In the genomic region with DNA sequence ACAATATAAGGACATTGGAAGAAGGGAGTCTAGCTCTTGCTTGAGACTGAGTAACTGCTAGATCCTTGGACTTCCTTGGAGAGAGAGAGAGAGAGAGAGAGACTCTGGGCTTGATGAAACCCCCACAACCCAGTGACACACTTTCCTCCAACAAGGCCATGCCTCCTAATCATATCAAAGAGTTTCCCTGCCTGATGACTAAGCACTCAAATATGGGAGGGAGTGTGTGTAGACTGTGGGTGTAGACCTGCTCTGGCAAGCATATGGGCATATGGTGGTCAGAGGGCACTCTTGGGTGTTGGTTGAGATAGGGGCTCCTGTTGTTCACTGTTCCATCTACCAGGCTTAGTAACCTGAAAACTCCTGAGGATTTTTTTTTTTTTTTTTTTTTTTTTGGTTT, we compare ENCODE assay signal across 29 mouse cellular contexts. TPM values are rescaled to one million over a fixed set of nuclear protein-coding genes. Genes with fewer than 3 reads are reported as not detected.
DNase-seq lines count a peak whose midpoint lies in the region; ATAC-seq and TF ChIP-seq lines count a peak whose summit lies in the region.
"Had no signal": no experiment of that assay in that cellular context is flagged by ENCODE, and none has a peak within 500 bp of the region (broad histone marks: within the 10 kb centered on the region; RNA-seq: fewer than 3 reads in every experiment).

No protein-coding gene starts in this region.

- no peak for TF ChIP-seq EP300 in lung, postnatal 0 days (IDR thresholded peaks at IDR 0.05)

- peaks cover 5% of the 10 kb centered on the region; the same call in 1 of the 2 replicates for H3K4me1 ChIP-seq in lung, postnatal 0 days (ENCODE audit: insufficient read depth, low read depth, low read length)
- H3K4me1 ChIP-seq in forebrain, postnatal 0 days (ENCODE audit: insufficient read depth) = no peaks in the 10 kb centered on the region
- peaks cover 6% of the 10 kb centered on the region for H3K4me1 ChIP-seq in midbrain, embryonic 13.5 days (replicated peaks)

- no peaks in the 10 kb centered on the region for H3K27me3 ChIP-seq in lung, postnatal 0 days (replicated peaks; ENCODE audit: insufficient read depth, low read length)
- no peaks in the 10 kb centered on the region for H3K27me3 ChIP-seq in forebrain, postnatal 0 days (ENCODE audit: insufficient read depth, low read length)
- H3K27me3 ChIP-seq in midbrain, embryonic 13.5 days = no peaks in the 10 kb centered on the region
- H3K27me3 ChIP-seq: embryonic facial prominence, embryonic 13.5 days; forebrain, embryonic 12.5 days; hindbrain, embryonic 15.5 days; lung, embryonic 15.5 days had no signal

- no peak for ATAC-seq in lung, postnatal 0 days
- peak; percentile 23; the same call in 1 of the 2 replicates for ATAC-seq in megakaryocyte-erythroid progenitor cell, adult 5-6 weeks (replicated peaks; ENCODE audit: low FRiP score, low TSS enrichment, poor library complexity, severe bottlenecking)
- no peak for ATAC-seq in forebrain, postnatal 0 days
- ATAC-seq in midbrain, embryonic 13.5 days = no peak
- ATAC-seq: CD4-positive, CD25-positive, alpha-beta regulatory T cell, adult 4 months had no signal

- no peak overlapping the region for H3K4me2 ChIP-seq in lung, postnatal 0 days (replicated peaks; ENCODE audit: low read depth, low read length)
- no peak overlapping the region for H3K4me2 ChIP-seq in forebrain, postnatal 0 days (ENCODE audit: low read depth)
- no peak overlapping the region for H3K4me2 ChIP-seq in midbrain, embryonic 13.5 days (replicated peaks)
- H3K4me2 ChIP-seq: embryonic facial prominence, embryonic 13.5 days; forebrain, embryonic 12.5 days; hindbrain, embryonic 15.5 days; liver, embryonic 15.5 days; lung, embryonic 15.5 days; midbrain, embryonic 11.5 days had no signal

- H3K9me3 ChIP-seq in lung, postnatal 0 days (ENCODE audit: low read length) = no peaks in the 10 kb centered on the region
- H3K9me3 ChIP-seq in forebrain, postnatal 0 days (ENCODE audit: low read length) = no peaks in the 10 kb centered on the region
- no peaks in the 10 kb centered on the region for H3K9me3 ChIP-seq in midbrain, embryonic 13.5 days
- H3K9me3 ChIP-seq: embryonic facial prominence, embryonic 13.5 days; forebrain, embryonic 12.5 days; heart, embryonic 10.5 days; hindbrain, embryonic 15.5 days; liver, embryonic 15.5 days; lung, embryonic 15.5 days had no signal

- DNase-seq in lung, postnatal 0 days (ENCODE audit: low spot score) = peak; percentile 40
- no peak for DNase-seq in lung, postnatal 14 days
- peak; percentile 42 for DNase-seq in MN1 (ENCODE audit: low spot score)
- no peak for DNase-seq in forebrain, postnatal 0 days
- DNase-seq in spleen, adult 12 weeks (ENCODE audit: low spot score) = no peak
- DNase-seq: adrenal gland, postnatal 36 days; cerebellum, postnatal 10 days; embryo, embryonic 11 days; kidney, adult 18-20 months; thymus, postnatal 36 days had no signal

- H3K9ac ChIP-seq in lung, postnatal 0 days (replicated peaks; ENCODE audit: low read depth) = no peak overlapping the region
- no peak overlapping the region for H3K9ac ChIP-seq in forebrain, postnatal 0 days
- H3K9ac ChIP-seq in midbrain, embryonic 13.5 days (replicated peaks) = no peak overlapping the region
- H3K9ac ChIP-seq: embryonic facial prominence, embryonic 13.5 days; forebrain, embryonic 12.5 days; hindbrain, embryonic 15.5 days; liver, embryonic 15.5 days; lung, embryonic 15.5 days had no signal

- no peak overlapping the region for H3K27ac ChIP-seq in lung, postnatal 0 days (ENCODE audit: low read length)
- H3K27ac ChIP-seq in forebrain, postnatal 0 days (ENCODE audit: low read depth, low read length) = no peak overlapping the region
- H3K27ac ChIP-seq in midbrain, embryonic 13.5 days = no peak overlapping the region
- H3K27ac ChIP-seq: embryonic facial prominence, embryonic 13.5 days; forebrain, embryonic 12.5 days; heart, embryonic 10.5 days; hindbrain, embryonic 15.5 days; kidney, postnatal 0 days; left cerebral cortex, adult 2 months; liver, embryonic 15.5 days; lung, embryonic 15.5 days; macrophage had no signal

- H3K4me3 ChIP-seq in lung, postnatal 0 days (ENCODE audit: low read depth, low read length) = no peak overlapping the region
- H3K4me3 ChIP-seq in forebrain, postnatal 0 days (ENCODE audit: low read depth, low read length) = no peak overlapping the region
- no peak overlapping the region for H3K4me3 ChIP-seq in midbrain, embryonic 13.5 days (replicated peaks)
- H3K4me3 ChIP-seq: embryonic facial prominence, embryonic 13.5 days; erythroblast, embryonic 14.5 days; forebrain, embryonic 12.5 days; heart, embryonic 10.5 days; hindbrain, embryonic 15.5 days; left cerebral cortex, adult 2 months; liver, embryonic 15.5 days; lung, embryonic 15.5 days had no signal

- H3K36me3 ChIP-seq in lung, postnatal 0 days (ENCODE audit: insufficient read depth, low read length) = no peaks in the 10 kb centered on the region
- no peaks in the 10 kb centered on the region for H3K36me3 ChIP-seq in forebrain, postnatal 0 days (ENCODE audit: insufficient read depth)
- H3K36me3 ChIP-seq in midbrain, embryonic 13.5 days = no peaks in the 10 kb centered on the region
- H3K36me3 ChIP-seq: embryonic facial prominence, embryonic 13.5 days; forebrain, embryonic 12.5 days; heart, embryonic 10.5 days; hindbrain, embryonic 15.5 days; liver, embryonic 15.5 days; lung, embryonic 15.5 days had no signal

- TF ChIP-seq CTCF in lung, postnatal 0 days (IDR thresholded peaks at IDR 0.05) = no peak
- TF ChIP-seq CTCF in forebrain, postnatal 0 days (IDR thresholded peaks at IDR 0.05; ENCODE audit: low read depth) = no peak

RNA-seq across cellular contexts. Expression of a gene that starts 5.1 kb away (rescaled TPM):
- 11.1 and 11.5 TPM in 2 replicates for polyA plus RNA-seq in lung, postnatal 0 days (2015; fragmentation: Nextera tagmentation; extraction: Ambion mirVana)
- 13.5 and 13.9 TPM in 2 replicates for total RNA-seq in megakaryocyte-erythroid progenitor cell, adult 5-6 weeks (2014; fragmentation: Nextera tagmentation)
- total RNA-seq in megakaryocyte-erythroid progenitor cell, adult 5-6 weeks (2017) = 3.6 and 11.5 TPM in 2 replicates
- total RNA-seq in forebrain, postnatal 0 days (2014; rRNA removed) = 29.9 and 34.3 TPM in 2 replicates
- polyA plus RNA-seq in forebrain, postnatal 0 days (2015; fragmentation: Nextera tagmentation; extraction: Ambion mirVana) = 20.0 and 24.7 TPM in 2 replicates
- polyA plus RNA-seq in midbrain, embryonic 13.5 days (2015; fragmentation: Nextera tagmentation; extraction: Ambion mirVana) = 28.8 and 29.2 TPM in 2 replicates

RNA-seq across cellular contexts. Expression of a gene that starts 7.9 kb away (rescaled TPM):
- 1.6 and 1.7 TPM in 2 replicates for polyA plus RNA-seq in lung, postnatal 0 days (2015; fragmentation: Nextera tagmentation; extraction: Ambion mirVana)
- 0.15 and 1.1 TPM in 2 replicates for total RNA-seq in megakaryocyte-erythroid progenitor cell, adult 5-6 weeks (2014; fragmentation: Nextera tagmentation)
- 0.09 and 0.15 TPM in 2 replicates for total RNA-seq in megakaryocyte-erythroid progenitor cell, adult 5-6 weeks (2017)
- 0.54 and 1.8 TPM in 2 replicates for total RNA-seq in forebrain, postnatal 0 days (2014; rRNA removed)
- polyA plus RNA-seq in forebrain, postnatal 0 days (2015; fragmentation: Nextera tagmentation; extraction: Ambion mirVana) = 0.65 and 1.1 TPM in 2 replicates
- polyA plus RNA-seq in midbrain, embryonic 13.5 days (2015; fragmentation: Nextera tagmentation; extraction: Ambion mirVana) = 0.39 and 0.50 TPM in 2 replicates
- total RNA-seq: monocyte, adult 5-6 weeks; neutrophil, adult 5-6 weeks had no signal
- polyA plus RNA-seq: erythroblast, embryonic 14.5 days had no signal

RNA-seq across cellular contexts. Expression of a gene that starts 52.7 kb away (rescaled TPM):
- not detected in 2 replicates for polyA plus RNA-seq in lung, postnatal 0 days (2015; fragmentation: Nextera tagmentation; extraction: Ambion mirVana)
- total RNA-seq in megakaryocyte-erythroid progenitor cell, adult 5-6 weeks (2014; fragmentation: Nextera tagmentation) = not detected in 2 replicates
- total RNA-seq in megakaryocyte-erythroid progenitor cell, adult 5-6 weeks (2017) = not detected in 2 replicates
- total RNA-seq in forebrain, postnatal 0 days (2014; rRNA removed) = not detected in 2 replicates
- polyA plus RNA-seq in forebrain, postnatal 0 days (2015; fragmentation: Nextera tagmentation; extraction: Ambion mirVana) = not detected in 2 replicates
- 1.6 and 2.2 TPM in 2 replicates for polyA plus RNA-seq in midbrain, embryonic 13.5 days (2015; fragmentation: Nextera tagmentation; extraction: Ambion mirVana)
- total RNA-seq: hematopoietic stem cell, adult 5-6 weeks; layer of hippocampus, postnatal 10 days; left cerebral cortex, adult 2 months; left cerebral cortex, postnatal 36 days; monocyte, adult 5-6 weeks; neutrophil, adult 5-6 weeks had no signal
- polyA plus RNA-seq: CD4-positive, CD25-positive, alpha-beta regulatory T cell, adult 4 months; embryonic facial prominence, embryonic 13.5 days; erythroblast, embryonic 14.5 days; forebrain, embryonic 12.5 days; heart, embryonic 10.5 days; kidney, postnatal 0 days; macrophage; midbrain, embryonic 11.5 days had no signal

Comparison
In these comparisons a context has a peak if more than half of its experiments do, and no peak if none do; other contexts are left out.
1. DNase-seq: peak in lung, postnatal 0 days (single experiment) and MN1 (single experiment); none in lung, postnatal 14 days (single experiment), forebrain, postnatal 0 days (single experiment) and spleen, adult 12 weeks (single experiment).